Mouse (Mus musculus) kidney, adult 2 months (tissue): ENCODE measurements around the gene Lclat1. TPM values are rescaled to one million over a fixed set of nuclear protein-coding genes. Genes with fewer than 3 reads are reported as not detected.
A peak's percentile ranks its signal among the peaks of the same experiment; 100 is the strongest.
"Not testable (repeated sequence)": the region's sequence is repeated elsewhere in the genome, so short reads cannot be mapped to it uniquely, and the experiment has no call there.

Source experiments
- DNase-seq: peaks from one replicate; pipeline ENCODE4 v3.0.0; 2021
- H3K27ac ChIP-seq: fragments of 200-500 bp; 2 replicates; pipeline ENCODE4 v1.5.1; 2012; ENCODE audit warnings: low read depth, low read length, control low read depth, inconsistent platforms; ENCODE audit not compliant: insufficient read depth
- H3K27me3 ChIP-seq: fragments of 200-500 bp; replicated peaks from 2 replicates; pipeline ENCODE4 v1.6.1; 2012; ENCODE audit warnings: mild to moderate bottlenecking, moderate library complexity, low read length, inconsistent platforms; ENCODE audit not compliant: control insufficient read depth, insufficient read depth
- H3K36me3 ChIP-seq: fragments of 200-500 bp; 2 replicates; pipeline ENCODE4 v1.6.1; 2012; ENCODE audit warnings: mild to moderate bottlenecking, moderate library complexity, low read length, inconsistent platforms; ENCODE audit not compliant: control insufficient read depth, insufficient read depth
- H3K4me1 ChIP-seq: fragments of 200-500 bp; 2 replicates; pipeline ENCODE4 v1.6.1; 2011; ENCODE audit warnings: low read length; ENCODE audit not compliant: control insufficient read depth, insufficient read depth
- H3K4me3 ChIP-seq: fragments of 200-500 bp; 2 replicates; pipeline ENCODE4 v1.5.1; 2011; ENCODE audit warnings: mild to moderate bottlenecking, low read depth, low read length, control low read depth; ENCODE audit not compliant: insufficient read depth
- CTCF ChIP-seq: fragments of 200-500 bp; conservative IDR thresholded peaks from 2 replicates; pipeline ENCODE4 v1.5.1; 2011; ENCODE audit warnings: low read depth, mild to moderate bottlenecking, control low read depth, low read length, moderate library complexity, mixed read lengths; ENCODE audit not compliant: insufficient read depth, insufficient read length
- POLR2A ChIP-seq: fragments of 200-500 bp; IDR thresholded peaks from one replicate; pipeline ENCODE4 v1.6.1; 2011; ENCODE audit warnings: low read depth, low read length, control low read depth
- WGBS: fragments of 180-500 bp; shearing (Covaris S2); methylation state at CpG from one replicate; pipeline ENCODE4 v1.1.7; 2018; 5-methylcytosine and 5-hydroxymethylcytosine counted together
- polyA plus RNA-seq: library from polyadenylated mRNA; depleted of rRNA; stranded (reverse); fragments of >200 nt; gene quantifications from 2 replicates; pipeline ENCODE4 v1.2.3, GENCODE M21; 2012; rRNA removed

The Lclat1 gene
- polyA plus RNA-seq, 1 experiment = 18.8 TPM

DNA sequence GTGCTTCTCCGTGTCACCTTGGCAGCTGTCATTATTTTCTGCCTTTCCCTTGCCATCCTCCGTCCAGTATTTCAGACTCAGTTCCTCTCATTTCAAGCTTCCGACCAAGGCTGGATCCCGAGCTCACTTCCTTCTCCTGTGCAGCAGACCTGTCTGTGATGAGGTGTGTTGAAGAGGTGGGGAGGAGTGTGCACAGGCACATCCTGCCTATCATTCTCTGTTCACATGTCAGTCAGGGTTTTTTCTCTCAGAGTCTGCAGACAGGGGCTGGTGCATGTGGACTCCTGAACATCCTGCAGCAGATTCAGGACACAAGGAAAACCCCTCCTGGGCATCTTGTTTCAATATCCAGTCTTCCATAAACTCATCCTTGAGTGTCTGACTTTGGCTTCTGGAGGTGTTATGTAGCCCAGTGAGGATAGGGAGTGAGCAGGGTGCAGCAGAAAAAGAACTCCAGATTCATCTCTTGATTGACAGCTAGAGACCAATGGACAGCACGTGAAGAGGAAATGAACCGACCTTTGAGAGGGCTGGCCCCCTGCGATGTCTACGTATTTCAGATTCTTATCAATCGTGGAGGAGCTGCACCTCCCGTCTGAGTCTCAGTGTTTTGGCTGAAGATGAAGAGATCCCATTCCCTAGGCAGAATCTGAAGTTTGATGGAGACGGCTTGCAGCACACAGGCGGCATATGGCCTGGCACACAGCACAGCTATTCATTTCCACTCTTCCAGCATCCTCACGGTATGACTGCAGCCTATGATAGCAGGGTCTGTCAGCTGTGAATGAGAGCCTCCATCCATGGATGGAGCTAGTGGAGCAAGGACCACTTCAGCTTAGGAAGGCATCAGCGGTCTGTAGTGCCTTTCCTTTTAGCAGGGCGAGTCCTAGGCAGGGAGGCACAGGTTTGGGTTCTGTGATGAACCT lies 163.3 kb downstream of the Lclat1 start:
- Histone ChIP-seq H3K4me1 (no peaks in the 10 kb centered on the region), H3K4me3 (no peak overlapping the region), H3K27me3 (no peaks in the 10 kb centered on the region), H3K27ac (no peak overlapping the region), H3K36me3 (no peaks in the 10 kb centered on the region)
- no peak for TF ChIP-seq POLR2A
- TF ChIP-seq CTCF = no peak
- WGBS = 76% methylated on average over 15 of the region's 15 CpGs
- DNase-seq = no peak

DNA sequence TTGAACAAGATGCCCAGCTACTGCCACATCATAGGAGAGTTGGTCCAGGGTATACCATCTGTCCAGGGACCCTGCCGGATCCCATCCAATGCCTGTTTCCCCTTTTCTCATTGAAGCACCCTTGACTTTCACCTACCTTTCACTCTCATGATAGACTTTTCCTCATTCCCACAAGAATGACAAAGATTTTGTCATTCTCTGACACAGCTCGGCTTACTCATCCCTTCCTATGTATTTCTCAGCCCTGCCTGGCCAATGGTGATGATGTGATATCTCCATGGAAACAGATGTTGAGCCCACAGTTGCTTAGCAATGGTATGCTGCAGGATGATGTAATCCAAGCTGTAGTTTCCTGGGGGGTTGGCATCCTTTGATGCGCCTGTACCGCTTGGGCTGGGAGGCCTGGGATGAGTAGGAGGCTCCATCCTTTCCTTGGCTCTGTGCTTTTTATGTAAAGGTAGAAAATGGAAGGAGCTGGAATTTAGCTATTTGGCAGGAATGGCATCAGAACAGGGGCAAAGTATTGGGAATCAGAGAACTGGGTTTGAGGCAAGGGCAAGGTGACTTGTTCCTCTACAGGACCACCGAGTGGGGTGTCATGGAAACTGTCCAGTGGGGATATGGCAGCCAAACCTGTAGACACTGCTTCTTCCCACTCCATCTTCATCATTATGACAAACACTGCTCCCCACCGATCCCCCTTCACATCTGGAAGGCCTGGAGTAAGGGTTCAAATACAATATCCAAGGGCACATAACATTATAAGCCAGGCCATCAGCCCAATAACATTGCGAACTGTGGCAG lies 164.2 kb downstream of the Lclat1 start:
- H3K27me3 ChIP-seq = no peaks in the 10 kb centered on the region
- TF ChIP-seq POLR2A (no peak), CTCF (no peak)
- H3K27ac ChIP-seq = no peak overlapping the region
- DNase-seq = no peak
- WGBS = 93% methylated on average over 7 of the region's 7 CpGs
- H3K36me3 ChIP-seq = no peaks in the 10 kb centered on the region
- no peaks in the 10 kb centered on the region for H3K4me1 ChIP-seq
- no peak overlapping the region for H3K4me3 ChIP-seq

DNA sequence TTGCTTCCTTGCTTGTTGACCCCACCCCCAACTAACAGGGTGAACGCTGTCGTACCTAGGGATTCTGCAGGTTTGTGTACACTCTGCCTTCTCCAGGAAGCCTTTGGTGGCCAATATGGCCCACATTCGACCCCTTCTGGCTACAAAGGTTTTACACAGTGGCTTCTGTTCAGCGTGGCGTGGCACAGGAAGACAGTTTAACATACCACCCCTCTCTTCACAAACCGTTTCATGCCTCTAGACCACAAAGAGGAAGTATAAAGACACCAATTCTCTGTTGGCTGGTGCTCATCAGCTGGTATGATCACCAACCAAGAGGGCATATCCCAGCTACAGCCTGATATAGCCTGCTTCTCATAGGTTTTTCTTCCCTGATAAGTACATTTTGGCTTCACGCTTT lies 166.0 kb downstream of the Lclat1 start:
- no peak for DNase-seq
- H3K27ac ChIP-seq = no peak overlapping the region
- TF ChIP-seq POLR2A (no peak), CTCF (no peak)
- no peak overlapping the region for H3K4me3 ChIP-seq
- 76% methylated on average over 7 of the region's 7 CpGs for WGBS
- H3K36me3 ChIP-seq = no peaks in the 10 kb centered on the region
- H3K27me3 ChIP-seq = no peaks in the 10 kb centered on the region
- H3K4me1 ChIP-seq = no peaks in the 10 kb centered on the region

DNA sequence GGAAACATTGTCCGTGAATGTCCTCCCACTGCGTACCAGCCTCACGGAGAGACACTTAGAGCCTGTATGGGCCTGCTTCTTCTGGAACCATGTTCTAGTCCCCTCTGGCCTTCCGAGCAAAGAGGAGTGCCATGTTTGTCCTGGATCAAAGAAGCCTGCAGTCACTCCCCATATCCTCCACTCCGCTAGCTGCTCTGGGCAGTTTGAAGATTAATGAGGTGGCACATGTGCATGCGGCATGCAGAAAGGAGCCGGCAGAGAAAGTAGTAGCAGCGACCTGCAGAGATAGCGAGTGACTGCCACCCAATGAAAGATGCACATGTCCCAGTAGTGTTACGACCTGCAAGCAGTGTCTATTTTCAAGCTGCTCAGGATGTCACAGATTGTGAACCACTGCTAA lies 167.3 kb downstream of the Lclat1 start:
- no peaks in the 10 kb centered on the region for H3K27me3 ChIP-seq
- WGBS = 45% methylated on average over 10 of the region's 10 CpGs
- TF ChIP-seq CTCF (no peak), POLR2A (no peak)
- H3K4me3 ChIP-seq = no peak overlapping the region
- no peak for DNase-seq
- no peak overlapping the region for H3K27ac ChIP-seq
- no peaks in the 10 kb centered on the region for H3K4me1 ChIP-seq
- no peaks in the 10 kb centered on the region for H3K36me3 ChIP-seq

DNA sequence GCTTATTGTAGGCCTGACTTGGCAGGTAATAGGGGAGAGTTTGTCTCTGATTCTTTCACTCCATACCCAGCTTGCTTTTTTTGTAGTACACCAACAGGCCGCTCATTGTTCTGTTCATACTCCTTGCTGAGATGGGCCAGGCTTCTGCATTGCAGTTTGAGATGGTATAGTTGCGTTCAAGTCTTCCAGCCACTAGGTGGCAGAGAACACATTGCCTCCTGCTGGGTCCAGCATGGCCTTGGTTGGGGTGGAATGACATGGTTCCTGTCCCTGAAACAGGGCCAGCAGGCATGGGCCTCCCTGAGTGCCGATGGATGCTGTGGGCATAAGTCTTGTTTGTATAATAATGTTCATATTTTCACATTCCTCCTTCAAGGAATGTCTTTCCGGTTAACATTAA lies 170.0 kb downstream of the Lclat1 start:
- Histone ChIP-seq H3K4me3 (no peak overlapping the region), H3K4me1 (no peaks in the 10 kb centered on the region), H3K27ac (no peak overlapping the region), H3K36me3 (no peaks in the 10 kb centered on the region), H3K27me3 (no peaks in the 10 kb centered on the region)
- no peak for TF ChIP-seq POLR2A
- peak; percentile 34; the same call in 1 of the 2 replicates for TF ChIP-seq CTCF
- DNase-seq = no peak
- 95% methylated on average over 4 of the region's 4 CpGs for WGBS

DNA sequence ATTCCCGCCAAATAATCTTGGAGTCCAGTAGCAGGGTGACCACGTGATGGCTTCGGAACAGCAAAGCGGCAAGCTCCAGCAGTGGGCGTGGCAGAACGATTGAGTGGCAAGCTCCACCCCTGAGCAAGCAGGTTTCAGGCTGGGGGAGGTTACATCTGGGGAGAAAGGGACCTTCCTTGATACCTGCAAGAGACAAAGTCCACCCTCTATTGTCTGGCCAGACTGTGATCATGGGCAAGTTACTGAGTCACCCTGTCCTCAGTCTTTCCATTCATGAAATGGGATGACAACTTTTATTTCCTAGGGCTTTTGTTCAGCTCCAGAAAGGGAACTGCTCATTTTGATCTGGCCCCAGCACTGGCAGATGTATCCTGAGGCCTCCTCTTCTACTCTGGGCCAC lies 174.9 kb downstream of the Lclat1 start:
- not testable (repeated sequence) for DNase-seq, H3K4me1 ChIP-seq, H3K27ac ChIP-seq, H3K36me3 ChIP-seq, H3K27me3 ChIP-seq, H3K4me3 ChIP-seq
- 44% methylated on average over 6 of the region's 6 CpGs for WGBS

DNA sequence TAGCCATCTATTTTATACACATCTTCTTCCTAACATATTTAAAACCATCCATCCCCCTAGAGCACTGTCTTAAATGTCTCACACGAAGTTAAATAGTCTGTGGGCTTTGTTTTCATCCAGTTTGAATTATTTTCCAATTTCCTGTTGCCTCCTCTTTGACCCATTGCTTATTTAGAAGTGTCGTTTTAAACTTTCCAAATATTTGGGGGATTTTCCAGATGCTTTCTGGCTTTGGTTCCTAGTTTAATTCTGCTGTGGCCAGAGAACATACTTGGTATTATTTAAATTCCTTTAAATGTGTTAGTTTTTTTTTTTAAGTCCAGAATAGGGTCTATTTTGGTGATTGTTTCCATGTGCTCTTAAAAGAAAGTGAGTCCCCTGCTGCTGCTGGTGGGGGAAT lies 176.5 kb downstream of the Lclat1 start:
- H3K27me3 ChIP-seq = no peaks in the 10 kb centered on the region
- peak overlapping the region; percentile 27; the same call in 1 of the 2 replicates for H3K27ac ChIP-seq
- no peak overlapping the region for H3K4me3 ChIP-seq
- 0 out of 2 replicates have a peak, but pooled peaks cover 2% of the 10 kb centered on the region for H3K4me1 ChIP-seq
- DNase-seq = peak; percentile 41
- TF ChIP-seq POLR2A (no peak), CTCF (no peak)
- no peaks in the 10 kb centered on the region for H3K36me3 ChIP-seq
- WGBS = 35% methylated on average over 2 of the region's 2 CpGs

Other genes starting within 250 kb of the Lclat1 start
- 58.9 and 66.4 TPM in 2 replicates for gene Lbh, start 189.7 kb upstream of the Lclat1 start, polyA plus RNA-seq